Mouse (Mus musculus) neural tube, embryonic 11.5 days (tissue): Measurements from ENCODE around the gene Ldlrap1. TPM values are rescaled to one million over a fixed set of nuclear protein-coding genes. Genes with fewer than 3 reads are reported as not detected.
A peak's percentile ranks its signal among the peaks of the same experiment; 100 is the strongest.

Source experiments
- ATAC-seq: fragments of 200-750 bp; cut with Nextera tagmentation; 2 replicates; pipeline ENCODE4 v1.8.0; 2017; ENCODE audit warnings: moderate number of reproducible peaks, mild to moderate bottlenecking, moderate TSS enrichment, moderate library complexity; ENCODE audit not compliant: insufficient read depth, low FRiP score, low TSS enrichment
- DNase-seq: peaks from one replicate; pipeline ENCODE4 v3.0.0-alpha.2; 2015; ENCODE audit warnings: low spot score
- H3K27ac ChIP-seq: fragments of 300-500 bp; sonication (generic); 2 replicates; pipeline ENCODE4 v1.5.1; 2014; ENCODE audit warnings: low read depth, mild to moderate bottlenecking, low read length
- H3K27me3 ChIP-seq: fragments of 300-500 bp; sonication (generic); 2 replicates; pipeline ENCODE4 v1.6.1; 2014; ENCODE audit warnings: mild to moderate bottlenecking, low read length, mixed read lengths; ENCODE audit not compliant: control insufficient read depth, insufficient read depth
- H3K36me3 ChIP-seq: fragments of 300-500 bp; sonication (generic); 2 replicates; pipeline ENCODE4 v1.6.1; 2014; ENCODE audit warnings: mild to moderate bottlenecking, low read length, moderate library complexity, mixed read lengths; ENCODE audit not compliant: control insufficient read depth, insufficient read depth
- H3K4me1 ChIP-seq: fragments of 300-500 bp; sonication (generic); 2 replicates; pipeline ENCODE4 v1.6.1; 2014; ENCODE audit warnings: low read length, mixed read lengths; ENCODE audit not compliant: control insufficient read depth, insufficient read depth
- H3K4me2 ChIP-seq: fragments of 300-500 bp; sonication (generic); 2 replicates; pipeline ENCODE4 v1.6.1; 2014; ENCODE audit warnings: low read depth, mild to moderate bottlenecking, moderate library complexity
- H3K4me3 ChIP-seq: fragments of 300-500 bp; sonication (generic); 2 replicates; pipeline ENCODE4 v1.5.1; 2014; ENCODE audit warnings: low read depth, low read length
- H3K9ac ChIP-seq: fragments of 300-500 bp; sonication (generic); 2 replicates; pipeline ENCODE4 v1.6.1; 2014; ENCODE audit warnings: mild to moderate bottlenecking, low read length
- H3K9me3 ChIP-seq: fragments of 300-500 bp; sonication (generic); 2 replicates; pipeline ENCODE4 v1.6.1; 2016; ENCODE audit warnings: low read length; ENCODE audit not compliant: control insufficient read depth
- WGBS: fragments of 180-500 bp; shearing (Covaris S2); extraction: QIAGEN DNeasy Blood & Tissue Kit; methylation state at CpG from one replicate; pipeline ENCODE4 v1.1.7; 2014; 5-methylcytosine and 5-hydroxymethylcytosine counted together
- polyA plus RNA-seq: library from polyadenylated mRNA; unstranded; fragments of >200 nt; fragmentation: Nextera tagmentation; extraction: Ambion mirVana; gene quantifications from 2 replicates; pipeline ENCODE4 v1.2.1, GENCODE M21; 2014

The Ldlrap1 gene
- polyA plus RNA-seq, 1 experiment from 2014 or later, result 7.4 TPM

- DNase-seq (no peak), ATAC-seq (no peak)
- Histone ChIP-seq H3K9ac (no peak overlapping the region), H3K9me3 (no peaks in the 10 kb centered on the region), H3K4me2 (no peak overlapping the region), H3K27ac (no peak overlapping the region), H3K4me3 (no peak overlapping the region), H3K36me3 (no peaks in the 10 kb centered on the region), H3K4me1 (peaks cover 9% of the 10 kb centered on the region), H3K27me3 (peaks cover 18% of the 10 kb centered on the region)
- WGBS, result 66% methylated on average over 7 of the region's 7 CpGs
Observed at GRCm38 (mm10) chr4:134769081-134769811, 1.4 kb upstream of the Ldlrap1 start.

- H3K27me3 ChIP-seq, result peaks cover 18% of the 10 kb centered on the region
- no peak overlapping the region for H3K27ac ChIP-seq
- no peak for DNase-seq
Observed at GRCm38 (mm10) chr4:134768226-134768888, 533 bp upstream of the Ldlrap1 start.

GRCm38 (mm10) chr4:134766904-134767425, 859 bp downstream of the Ldlrap1 start:
- no peak overlapping the region for H3K27ac ChIP-seq
- DNase-seq (no peak), ATAC-seq (no peak)
- H3K9me3 ChIP-seq, result no peaks in the 10 kb centered on the region
- H3K36me3 ChIP-seq, result no peaks in the 10 kb centered on the region
- peaks cover 18% of the 10 kb centered on the region for H3K27me3 ChIP-seq
- H3K4me2 ChIP-seq, result peak overlapping the region; percentile 98
- H3K9ac ChIP-seq, result peak overlapping the region; percentile 61
- 2% methylated on average over 23 of the region's 23 CpGs for WGBS
- peak overlapping the region; percentile 66 for H3K4me3 ChIP-seq
- peaks cover 9% of the 10 kb centered on the region for H3K4me1 ChIP-seq

More at GRCm38 (mm10) chr4:134768226-134768888, 533 bp upstream of the Ldlrap1 start:
- no peak overlapping the region for H3K9ac ChIP-seq
- ATAC-seq, result no peak
- no peaks in the 10 kb centered on the region for H3K9me3 ChIP-seq
- H3K4me3 ChIP-seq, result peak overlapping the region; percentile 66
- peak overlapping the region; percentile 98 for H3K4me2 ChIP-seq
- H3K36me3 ChIP-seq, result no peaks in the 10 kb centered on the region
- peaks cover 9% of the 10 kb centered on the region for H3K4me1 ChIP-seq
- WGBS, result 9% methylated on average over 21 of the region's 21 CpGs

- H3K27ac ChIP-seq, result no peak overlapping the region
- peaks cover 18% of the 10 kb centered on the region for H3K27me3 ChIP-seq
- H3K36me3 ChIP-seq, result no peaks in the 10 kb centered on the region
- DNase-seq (no peak), ATAC-seq (no peak)
- H3K9ac ChIP-seq, result no peak overlapping the region
- H3K4me3 ChIP-seq, result no peak overlapping the region
- peak overlapping the region; percentile 98; the same call in 1 of the 2 replicates for H3K4me2 ChIP-seq
- peaks cover 9% of the 10 kb centered on the region for H3K4me1 ChIP-seq
- no peaks in the 10 kb centered on the region for H3K9me3 ChIP-seq
- WGBS, result 80% methylated on average over 6 of the region's 6 CpGs
Observed at GRCm38 (mm10) chr4:134766277-134766676, 1.5 kb downstream of the Ldlrap1 start.

- ATAC-seq (no peak), DNase-seq (no peak)
- Histone ChIP-seq H3K9me3 (no peaks in the 10 kb centered on the region), H3K9ac (no peak overlapping the region), H3K4me3 (no peak overlapping the region), H3K4me1 (peaks cover 9% of the 10 kb centered on the region), H3K27ac (no peak overlapping the region), H3K36me3 (no peaks in the 10 kb centered on the region), H3K4me2 (no peak overlapping the region), H3K27me3 (peaks cover 18% of the 10 kb centered on the region)
- WGBS, result 69% methylated on average over 3 of the region's 3 CpGs
Observed at GRCm38 (mm10) chr4:134764333-134764732, 3.5 kb downstream of the Ldlrap1 start.

- Histone ChIP-seq H3K4me2 (no peak overlapping the region), H3K4me1 (peaks cover 7% of the 10 kb centered on the region), H3K9me3 (no peaks in the 10 kb centered on the region), H3K27me3 (peaks cover 14% of the 10 kb centered on the region), H3K36me3 (no peaks in the 10 kb centered on the region), H3K9ac (no peak overlapping the region), H3K27ac (no peak overlapping the region), H3K4me3 (no peak overlapping the region)
- DNase-seq, result no peak
- 86% methylated on average over 6 of the region's 6 CpGs for WGBS
- no peak for ATAC-seq
Observed at GRCm38 (mm10) chr4:134762360-134762759, 5.5 kb downstream of the Ldlrap1 start.

GRCm38 (mm10) chr4:134760793-134761201, 7.0 kb downstream of the Ldlrap1 start:
- ATAC-seq, result no peak
- WGBS, result 76% methylated on average over 9 of the region's 9 CpGs

GRCm38 (mm10) chr4:134760281-134760680, 7.5 kb downstream of the Ldlrap1 start:
- Histone ChIP-seq H3K27ac (no peak overlapping the region), H3K9me3 (no peaks in the 10 kb centered on the region)
- 78% methylated on average over 6 of the region's 6 CpGs for WGBS

More at GRCm38 (mm10) chr4:134760793-134761201, 7.0 kb downstream of the Ldlrap1 start:
- Histone ChIP-seq H3K36me3 (no peaks in the 10 kb centered on the region), H3K9me3 (no peaks in the 10 kb centered on the region), H3K9ac (no peak overlapping the region), H3K4me2 (no peak overlapping the region), H3K27ac (no peak overlapping the region), H3K27me3 (peaks cover 2% of the 10 kb centered on the region; the same call in 1 of the 2 replicates), H3K4me1 (no peaks in the 10 kb centered on the region), H3K4me3 (no peak overlapping the region)
- DNase-seq, result no peak

More at GRCm38 (mm10) chr4:134760281-134760680, 7.5 kb downstream of the Ldlrap1 start:
- no peaks in the 10 kb centered on the region for H3K36me3 ChIP-seq
- no peak overlapping the region for H3K4me3 ChIP-seq
- DNase-seq (no peak), ATAC-seq (no peak)
- no peak overlapping the region for H3K4me2 ChIP-seq
- H3K9ac ChIP-seq, result no peak overlapping the region
- H3K27me3 ChIP-seq, result no peaks in the 10 kb centered on the region
- no peaks in the 10 kb centered on the region for H3K4me1 ChIP-seq
